ENCODE assay signal across 8 mouse cellular contexts in the genomic region with DNA sequence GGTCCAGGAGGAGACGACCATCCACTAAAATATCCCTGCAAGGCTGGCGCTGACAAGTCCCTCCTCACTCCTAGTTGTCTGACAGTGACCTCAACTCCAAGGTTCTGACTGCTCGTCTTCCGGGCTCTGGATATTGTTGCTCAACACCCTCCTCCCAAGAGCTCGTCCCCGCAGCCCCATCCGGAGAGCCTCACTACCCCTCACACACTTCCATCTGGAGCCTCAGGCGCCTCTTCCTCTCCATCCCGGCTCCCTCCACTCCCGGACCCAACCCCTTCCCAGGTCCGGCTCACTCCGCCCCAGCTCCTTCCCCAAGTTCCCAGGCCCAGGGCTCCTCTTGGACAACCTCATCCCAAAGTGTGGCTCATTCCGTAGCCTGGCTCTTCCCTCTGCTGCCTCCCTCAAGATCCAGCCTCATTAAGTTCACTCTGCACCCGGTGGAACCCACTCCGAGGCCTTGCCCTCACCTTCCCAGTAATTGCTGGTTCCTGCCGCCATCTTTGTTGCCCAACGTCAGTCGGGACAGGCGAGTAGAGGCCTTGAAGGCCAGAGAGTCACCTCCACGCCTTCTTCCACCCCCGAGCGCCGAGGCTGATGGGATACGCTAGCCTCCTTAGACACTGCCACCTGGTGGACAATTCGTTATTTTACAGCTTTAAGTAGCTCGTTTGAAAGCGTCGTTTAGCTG. TPM values are rescaled to one million over a fixed set of nuclear protein-coding genes. Genes with fewer than 3 reads are reported as not detected.
DNase-seq lines count a peak whose midpoint lies in the region; ATAC-seq lines count a peak whose summit lies in the region.

A gene (minus strand): TSS at position 527 of the 688 bp plus-strand sequence.

- peak within 1 kb of the TSS; percentile 76 for H3K9ac ChIP-seq in hindbrain, embryonic 14.5 days

- H3K9me3 ChIP-seq in hindbrain, embryonic 14.5 days (ENCODE audit: control insufficient read depth, low read length) = no peaks in the 10 kb centered on the region

- WGBS in hindbrain, embryonic 14.5 days = under 1% methylated on average over 28 of the region's 28 CpGs

- peak; percentile 98 for DNase-seq in R1 (ENCODE audit: low read depth, low spot score)
- peak; percentile 89 to 92 for DNase-seq in cerebellum, postnatal 25 days
- DNase-seq in frontal cortex, postnatal 25 days (ENCODE audit: low spot score in 2 of 2) = peak; percentile 71 to 88
- DNase-seq in hindbrain, embryonic 14.5 days (ENCODE audit: low spot score) = peak; percentile 98
- peak; percentile 88 to 89 for DNase-seq in layer of hippocampus, postnatal 36 days
- peak; percentile 97 for DNase-seq in lung, postnatal 36 days
- DNase-seq in retina, postnatal 1 day = peak; percentile 98
- DNase-seq in urinary bladder, adult 18-20 months (ENCODE audit: low spot score in 2 of 2) = peak; percentile 79 to 88

- H3K4me1 ChIP-seq in hindbrain, embryonic 14.5 days (replicated peaks; ENCODE audit: control insufficient read depth, insufficient read depth, low read length) = 0 out of 2 replicates have a peak, but pooled peaks cover 4% of the 10 kb centered on the region

- ATAC-seq in hindbrain, embryonic 14.5 days (ENCODE audit: low FRiP score) = peak; percentile 94

- H3K36me3 ChIP-seq in hindbrain, embryonic 14.5 days (replicated peaks; ENCODE audit: control insufficient read depth, insufficient read depth) = peaks cover 29% of the 10 kb centered on the region

- no peaks in the 10 kb centered on the region for H3K27me3 ChIP-seq in hindbrain, embryonic 14.5 days (ENCODE audit: control insufficient read depth, insufficient read depth, low read length)

- H3K4me2 ChIP-seq in hindbrain, embryonic 14.5 days (replicated peaks) = peak within 1 kb of the TSS; percentile 63

- H3K4me3 ChIP-seq in hindbrain, embryonic 14.5 days (replicated peaks; ENCODE audit: low read length) = peak within 1 kb of the TSS; percentile 53

- peak within 1 kb of the TSS; percentile 76 for H3K27ac ChIP-seq in hindbrain, embryonic 14.5 days

RNA-seq across cellular contexts. Expression of the gene that starts here (rescaled TPM):
- 36.0 and 39.6 TPM in 2 replicates for polyA plus RNA-seq in hindbrain, embryonic 14.5 days (2014; fragmentation: Nextera tagmentation; extraction: Ambion mirVana)
- 10 to 100 TPM; 59.6 to 60.3 TPM for total RNA-seq in layer of hippocampus, postnatal 36 days (2021)

Comparison
In these comparisons a context has a peak if more than half of its experiments do, and no peak if none do; other contexts are left out.
1. Peak in every context shown above with its lines: DNase-seq, ATAC-seq, H3K4me3 ChIP-seq and H3K27ac ChIP-seq.